Mouse (Mus musculus) G1E-ER4 (cell line): Measurements from ENCODE around the gene Magi1. TPM values are rescaled to one million over a fixed set of nuclear protein-coding genes. Genes with fewer than 3 reads are reported as not detected.

ENCODE experiments used
- GATA1 ChIP-seq: IDR thresholded peaks from one replicate; pipeline ENCODE4 v1.8.0; 2012; ENCODE audit warnings: low read length, inconsistent platforms
- polyA plus RNA-seq: library from polyadenylated mRNA; stranded (reverse); fragments of >175 nt; gene quantifications from 2 replicates; pipeline ENCODE4 v1.2.3, GENCODE M21; 2012

Gene Magi1
- polyA plus RNA-seq, 1 experiment: 1.0 TPM

- TF ChIP-seq GATA1: no peak
These were observed 53.6 kb downstream of the Magi1 start for GRCm38 (mm10) chr6:94230129-94230528.

GRCm38 (mm10) chr6:94226262-94226661 lies 57.5 kb downstream of the Magi1 start:
- TF ChIP-seq GATA1: no peak

GRCm38 (mm10) chr6:94225832-94226231 lies 57.9 kb downstream of the Magi1 start:
- no peak for TF ChIP-seq GATA1

- TF ChIP-seq GATA1: no peak
These were observed 58.6 kb downstream of the Magi1 start for GRCm38 (mm10) chr6:94225091-94225490.

GRCm38 (mm10) chr6:94222253-94222652 lies 61.5 kb downstream of the Magi1 start:
- TF ChIP-seq GATA1: no peak

- no peak for TF ChIP-seq GATA1
These were observed 62.0 kb downstream of the Magi1 start for GRCm38 (mm10) chr6:94221750-94222149.

GRCm38 (mm10) chr6:94218076-94218475 lies 65.6 kb downstream of the Magi1 start:
- no peak for TF ChIP-seq GATA1

GRCm38 (mm10) chr6:94215834-94216233 lies 67.9 kb downstream of the Magi1 start:
- no peak for TF ChIP-seq GATA1

GRCm38 (mm10) chr6:94214895-94215538 lies 68.7 kb downstream of the Magi1 start:
- TF ChIP-seq GATA1: no peak

- no peak for TF ChIP-seq GATA1
These were observed 77.8 kb downstream of the Magi1 start for GRCm38 (mm10) chr6:94205926-94206325.

GRCm38 (mm10) chr6:94203642-94204145 lies 80.0 kb downstream of the Magi1 start:
- no peak for TF ChIP-seq GATA1

GRCm38 (mm10) chr6:94201940-94202339 lies 81.8 kb downstream of the Magi1 start:
- no peak for TF ChIP-seq GATA1

- TF ChIP-seq GATA1: no peak
These were observed 82.8 kb downstream of the Magi1 start for GRCm38 (mm10) chr6:94200910-94201309.

- no peak for TF ChIP-seq GATA1
These were observed 84.0 kb downstream of the Magi1 start for GRCm38 (mm10) chr6:94199696-94200095.

- no peak for TF ChIP-seq GATA1
These were observed 85.9 kb downstream of the Magi1 start for GRCm38 (mm10) chr6:94197831-94198230.

GRCm38 (mm10) chr6:94195303-94195911 lies 88.3 kb downstream of the Magi1 start:
- no peak for TF ChIP-seq GATA1

- no peak for TF ChIP-seq GATA1
These were observed 92.9 kb downstream of the Magi1 start for GRCm38 (mm10) chr6:94190830-94191229.
